Mouse (Mus musculus): ENCODE measurements around the gene Srrm2. TPM values are rescaled to one million over a fixed set of nuclear protein-coding genes. Genes with fewer than 3 reads are reported as not detected.
A peak's percentile ranks its signal among the peaks of the same experiment; 100 is the strongest.

The Srrm2 gene
- polyA plus RNA-seq, 1 experiment, result 720 TPM

DNA sequence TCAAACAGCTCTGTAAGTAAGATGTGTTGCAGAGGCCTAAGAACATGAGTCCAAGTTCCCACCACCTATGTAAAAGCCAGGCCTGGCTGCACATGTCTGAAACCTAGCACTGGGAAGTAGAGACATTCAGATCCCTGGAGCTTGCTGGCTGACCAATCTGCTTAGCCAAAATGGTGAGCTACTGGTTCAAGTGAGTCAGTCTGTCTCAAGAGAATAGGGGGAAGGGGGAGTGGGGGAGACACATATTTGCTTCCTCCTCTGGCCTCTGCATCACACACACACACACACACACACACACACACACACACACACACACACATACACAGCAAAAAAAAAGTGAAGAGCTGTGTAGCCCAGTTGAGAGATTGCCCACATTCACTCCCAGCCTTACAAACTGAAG is 7.0 kb upstream of the Srrm2 start:
- no peak for DNase-seq
- Histone ChIP-seq H3K27ac (ENCODE audit: insufficient read depth, low read length) (no peak overlapping the region), H3K27me3 (ENCODE audit: control insufficient read depth, insufficient read depth, low read length) (no peaks in the 10 kb centered on the region), H3K4me3 (replicated peaks; ENCODE audit: insufficient read depth, low read depth, low read length) (no peak overlapping the region), H3K4me1 (ENCODE audit: control insufficient read depth, insufficient read depth, low read length) (no peaks in the 10 kb centered on the region)
- TF ChIP-seq POLR2A (IDR thresholded peaks at IDR 0.05; ENCODE audit: borderline replicate concordance, insufficient read depth, low read length), result no peak
- no peak for TF ChIP-seq CTCF (IDR thresholded peaks at IDR 0.05; ENCODE audit: borderline replicate concordance, insufficient read depth, low read depth, low read length)

DNA sequence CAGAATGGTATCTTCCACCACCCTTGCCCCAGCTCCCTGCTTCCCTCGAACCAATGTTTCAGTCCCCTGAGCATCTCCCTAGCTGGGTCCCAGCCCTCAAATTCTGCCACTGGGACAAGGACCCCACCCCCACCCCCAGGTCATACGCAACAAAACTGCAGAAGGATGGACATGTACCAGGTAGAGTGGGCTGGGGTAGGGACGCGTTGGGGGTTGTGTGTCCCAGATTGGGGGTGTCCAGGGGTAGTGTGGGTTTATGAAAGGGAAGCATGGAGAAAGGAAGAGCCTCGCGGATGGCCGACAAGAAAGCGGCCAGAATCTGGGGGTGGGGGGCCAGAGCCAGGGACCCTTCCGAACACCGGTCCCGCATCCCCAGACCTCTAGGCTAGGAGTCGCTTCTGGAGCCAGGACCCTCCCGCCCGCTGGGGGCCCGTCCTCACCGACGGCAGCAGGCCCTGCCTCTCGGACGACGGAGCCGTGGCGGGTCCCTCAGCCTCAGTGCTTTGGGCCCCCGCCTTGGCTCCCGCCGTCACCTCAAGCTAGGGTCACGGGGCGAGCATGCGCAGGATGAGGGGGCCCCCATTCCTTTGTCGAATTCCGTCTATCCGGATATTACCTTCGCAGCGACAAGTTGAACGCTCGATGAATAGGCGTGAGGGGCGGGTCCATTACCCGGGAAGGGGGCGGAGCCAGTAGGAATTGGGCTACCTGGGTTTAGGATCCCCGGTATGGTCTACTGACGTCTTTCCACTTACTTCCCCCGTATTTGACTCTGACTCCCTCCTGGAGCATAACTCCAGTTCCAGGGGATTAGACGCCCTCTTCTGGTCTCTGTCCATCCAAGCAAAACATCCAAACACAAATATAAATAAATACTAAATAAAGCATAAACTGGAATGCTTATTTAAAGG is 4.5 kb upstream of the Srrm2 start, which contains the start of gene Flywch2:
TSS of gene Flywch2 (minus strand) at position 521 of the 911 bp plus-strand sequence.
- H3K27ac ChIP-seq (ENCODE audit: insufficient read depth, low read length), result peak within 1 kb of the TSS; percentile 78
- H3K4me1 ChIP-seq (ENCODE audit: control insufficient read depth, insufficient read depth, low read length), result peaks cover 3% of the 10 kb centered on the region; the same call in 1 of the 2 replicates
- TF ChIP-seq CTCF (IDR thresholded peaks at IDR 0.05; ENCODE audit: borderline replicate concordance, insufficient read depth, low read depth, low read length) (no peak), POLR2A (IDR thresholded peaks at IDR 0.05; ENCODE audit: borderline replicate concordance, insufficient read depth, low read length) (peak; percentile 45; the same call in 1 of the 2 replicates)
- H3K4me3 ChIP-seq (replicated peaks; ENCODE audit: insufficient read depth, low read depth, low read length), result peak within 1 kb of the TSS; percentile 77
- WGBS, result 2% methylated on average over 43 of the region's 43 CpGs
- peak; percentile 93 to 96 for DNase-seq
- H3K27me3 ChIP-seq (ENCODE audit: control insufficient read depth, insufficient read depth, low read length), result no peaks in the 10 kb centered on the region

- Histone ChIP-seq H3K4me1 (ENCODE audit: control insufficient read depth, insufficient read depth, low read length) (peaks cover 3% of the 10 kb centered on the region; the same call in 1 of the 2 replicates), H3K4me3 (replicated peaks; ENCODE audit: insufficient read depth, low read depth, low read length) (peak overlapping the region; percentile 77), H3K27ac (ENCODE audit: insufficient read depth, low read length) (peak overlapping the region; percentile 67), H3K27me3 (ENCODE audit: control insufficient read depth, insufficient read depth, low read length) (no peaks in the 10 kb centered on the region)
- WGBS, result 3% methylated on average over 13 of the region's 13 CpGs
- DNase-seq, result peak; percentile 70 to 75
- TF ChIP-seq CTCF (IDR thresholded peaks at IDR 0.05; ENCODE audit: borderline replicate concordance, insufficient read depth, low read depth, low read length) (no peak), POLR2A (IDR thresholded peaks at IDR 0.05; ENCODE audit: borderline replicate concordance, insufficient read depth, low read length) (peak; percentile 54; the same call in 1 of the 2 replicates)
These were observed 3.8 kb upstream of the Srrm2 start for GRCm38 (mm10) chr17:23786510-23786931.

- 95% methylated on average over 4 of the region's 4 CpGs for WGBS
- TF ChIP-seq POLR2A (IDR thresholded peaks at IDR 0.05; ENCODE audit: borderline replicate concordance, insufficient read depth, low read length), result no peak
- no peak for TF ChIP-seq CTCF (IDR thresholded peaks at IDR 0.05; ENCODE audit: borderline replicate concordance, insufficient read depth, low read depth, low read length)
- peaks cover 3% of the 10 kb centered on the region; the same call in 1 of the 2 replicates for H3K4me1 ChIP-seq (ENCODE audit: control insufficient read depth, insufficient read depth, low read length)
These were observed 1.4 kb upstream of the Srrm2 start for GRCm38 (mm10) chr17:23788973-23789372.

GRCm38 (mm10) chr17:23789749-23790268 is 523 bp upstream of the Srrm2 start:
- 40% methylated on average over 8 of the region's 8 CpGs for whole genome bisulfite sequencing
- H3K4me1 ChIP-seq (ENCODE audit: control insufficient read depth, insufficient read depth, low read length), result peaks cover 3% of the 10 kb centered on the region; the same call in 1 of the 2 replicates
- no peak for TF ChIP-seq CTCF (IDR thresholded peaks at IDR 0.05; ENCODE audit: borderline replicate concordance, insufficient read depth, low read depth, low read length)
- no peak for TF ChIP-seq POLR2A (IDR thresholded peaks at IDR 0.05; ENCODE audit: borderline replicate concordance, insufficient read depth, low read length)
- no peaks in the 10 kb centered on the region for H3K27me3 ChIP-seq (ENCODE audit: control insufficient read depth, insufficient read depth, low read length)
- DNase-seq, result no peak
- H3K27ac ChIP-seq (ENCODE audit: insufficient read depth, low read length), result peak overlapping the region; percentile 78
- H3K4me3 ChIP-seq (replicated peaks; ENCODE audit: insufficient read depth, low read depth, low read length), result peak overlapping the region; percentile 61

More at GRCm38 (mm10) chr17:23788973-23789372, 1.4 kb upstream of the Srrm2 start:
- no peak for DNase-seq
- Histone ChIP-seq H3K27ac (ENCODE audit: insufficient read depth, low read length) (no peak overlapping the region), H3K27me3 (ENCODE audit: control insufficient read depth, insufficient read depth, low read length) (no peaks in the 10 kb centered on the region), H3K4me3 (replicated peaks; ENCODE audit: insufficient read depth, low read depth, low read length) (no peak overlapping the region)

DNA sequence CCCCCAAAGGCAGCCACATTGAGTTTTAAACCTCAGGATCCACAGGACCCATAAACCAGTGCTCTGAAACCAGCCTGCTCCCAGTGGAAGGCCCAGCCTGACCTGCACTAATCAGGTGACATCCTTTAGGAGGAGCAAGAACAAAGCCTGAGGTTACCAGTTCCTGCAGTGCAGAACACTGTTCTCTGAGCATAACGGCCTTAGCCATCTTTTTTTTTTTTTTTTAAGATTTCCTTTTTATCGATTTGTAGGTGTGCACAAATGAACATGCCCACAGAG is 686 bp downstream of the Srrm2 start:
- DNase-seq, result peak; percentile 38 to 60
- WGBS, result 45% methylated on average over 2 of the region's 2 CpGs
- Histone ChIP-seq H3K27me3 (ENCODE audit: control insufficient read depth, insufficient read depth, low read length) (no peaks in the 10 kb centered on the region), H3K4me1 (ENCODE audit: control insufficient read depth, insufficient read depth, low read length) (peaks cover 3% of the 10 kb centered on the region; the same call in 1 of the 2 replicates), H3K4me3 (replicated peaks; ENCODE audit: insufficient read depth, low read depth, low read length) (peak overlapping the region; percentile 61), H3K27ac (ENCODE audit: insufficient read depth, low read length) (peak overlapping the region; percentile 78)
- no peak for TF ChIP-seq CTCF (IDR thresholded peaks at IDR 0.05; ENCODE audit: borderline replicate concordance, insufficient read depth, low read depth, low read length)
- TF ChIP-seq POLR2A (IDR thresholded peaks at IDR 0.05; ENCODE audit: borderline replicate concordance, insufficient read depth, low read length), result no peak

DNA sequence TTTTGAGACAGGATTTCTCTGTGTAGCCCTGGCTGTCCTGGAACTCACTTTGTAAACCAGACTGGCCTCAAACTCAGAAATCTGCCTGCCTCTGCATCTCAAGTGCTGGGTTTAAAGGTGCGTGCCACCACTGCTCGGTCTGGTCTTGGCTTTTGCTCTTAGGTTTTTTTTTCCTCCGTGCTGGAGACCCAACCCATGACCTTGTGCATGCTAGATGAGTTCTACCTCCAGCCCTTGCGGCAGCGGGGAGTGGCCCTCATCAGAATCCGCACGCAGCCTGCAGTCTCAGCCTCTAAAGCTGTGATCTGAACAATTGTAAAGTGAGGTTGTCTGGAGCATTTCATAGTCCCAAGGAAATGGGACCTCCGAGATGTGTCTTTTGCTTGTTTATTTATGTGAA is 5.0 kb downstream of the Srrm2 start:
- Histone ChIP-seq H3K27me3 (ENCODE audit: control insufficient read depth, insufficient read depth, low read length) (no peaks in the 10 kb centered on the region), H3K4me3 (replicated peaks; ENCODE audit: insufficient read depth, low read depth, low read length) (no peak overlapping the region), H3K27ac (ENCODE audit: insufficient read depth, low read length) (no peak overlapping the region), H3K4me1 (ENCODE audit: control insufficient read depth, insufficient read depth, low read length) (no peaks in the 10 kb centered on the region; the same call in 1 of the 2 replicates)
- TF ChIP-seq CTCF (IDR thresholded peaks at IDR 0.05; ENCODE audit: borderline replicate concordance, insufficient read depth, low read depth, low read length) (no peak), POLR2A (IDR thresholded peaks at IDR 0.05; ENCODE audit: borderline replicate concordance, insufficient read depth, low read length) (no peak)
- WGBS, result 95% methylated on average over 8 of the region's 8 CpGs
- no peak for DNase-seq

Measured in cerebellum, adult 2 months (tissue).